Mouse (Mus musculus) cerebellum, postnatal 36 days (tissue): ENCODE measurements at regions not wholly inside any gene's neighbourhood (a gene's known extent, or its start where the extent isn't known, plus 50 kb on each side); places are given as distances from the start of the nearest gene placed in this dataset.

Experiments
- DNase-seq, 2 experiments: peaks; one replicate each; pipeline ENCODE4 v3.0.0; 2021 to 2022; ENCODE audit warnings: mixed read lengths in 2 of 2

- DNase-seq, result no peak
These were observed 207.2 kb upstream of the Dmd start for GRCm38 (mm10) chrX:82741478-82741877.

- no peak for DNase-seq
These were observed 184.5 kb upstream of the Dmd start for GRCm38 (mm10) chrX:82764204-82764603.

GRCm38 (mm10) chrX:82809171-82809570, 139.5 kb upstream of the Dmd start:
- DNase-seq, result no peak

GRCm38 (mm10) chrX:82814618-82815017, 134.1 kb upstream of the Dmd start:
- DNase-seq, result no peak

- peak in 1 of 2 experiments; percentile 2 for DNase-seq
These were observed 131.6 kb upstream of the Dmd start for GRCm38 (mm10) chrX:82817045-82817444.

- DNase-seq, result no peak
These were observed 125.1 kb upstream of the Dmd start for GRCm38 (mm10) chrX:82823606-82824005.

- DNase-seq, result no peak
These were observed 82.6 kb upstream of the Dmd start for GRCm38 (mm10) chrX:82866116-82866515.
